ENCODE assay signal across 8 mouse cellular contexts in the genomic region with DNA sequence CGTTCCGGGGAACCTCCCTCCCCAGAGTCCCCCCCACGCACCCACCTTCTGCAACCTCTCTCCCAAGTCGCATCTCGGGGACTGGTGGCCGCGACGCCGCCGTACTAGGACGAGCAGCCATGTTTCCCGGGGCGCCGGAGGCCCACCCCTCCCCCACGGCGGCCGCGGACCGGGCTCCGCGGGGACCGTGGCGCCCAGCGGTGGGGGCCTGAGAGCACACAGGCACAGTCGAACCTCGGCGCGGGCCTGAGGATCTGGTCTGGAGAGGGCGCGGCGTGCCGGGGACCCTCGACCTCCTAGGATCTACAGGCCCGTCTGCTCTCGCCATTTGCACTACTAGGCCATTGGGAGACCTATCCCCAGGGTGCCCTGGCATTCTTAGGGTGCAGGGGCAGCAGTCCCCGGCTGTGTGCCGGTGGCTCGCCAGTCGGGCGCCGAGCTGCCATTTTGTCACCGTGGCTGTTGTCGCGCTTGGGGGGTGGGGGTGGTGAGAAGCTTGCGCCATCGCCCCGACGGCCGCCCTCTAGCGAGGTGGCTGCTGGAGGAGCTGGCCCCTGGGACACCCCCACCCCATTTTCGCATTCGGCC. TPM values are rescaled to one million over a fixed set of nuclear protein-coding genes. Genes with fewer than 3 reads are reported as not detected.
DNase-seq lines count a peak whose midpoint lies in the region; ATAC-seq and TF ChIP-seq lines count a peak whose summit lies in the region.

No protein-coding gene starts in this region.

- H3K4me2 ChIP-seq in heart, postnatal 0 days (ENCODE audit: low read depth, low read length) = peak overlapping the region; percentile 91
- peak overlapping the region; percentile 95 for H3K4me2 ChIP-seq in liver, postnatal 0 days (ENCODE audit: low read depth, low read length)
- peak overlapping the region; percentile 77 for H3K4me2 ChIP-seq in neural tube, embryonic 14.5 days (ENCODE audit: low read depth, low read length)

- no peaks in the 10 kb centered on the region for H3K9me3 ChIP-seq in forebrain, embryonic 10.5 days
- no peaks in the 10 kb centered on the region for H3K9me3 ChIP-seq in heart, postnatal 0 days (replicated peaks; ENCODE audit: control insufficient read depth, low read length)
- H3K9me3 ChIP-seq in liver, postnatal 0 days (ENCODE audit: low read length) = no peaks in the 10 kb centered on the region
- H3K9me3 ChIP-seq in neural tube, embryonic 14.5 days (ENCODE audit: control insufficient read depth, low read length) = no peaks in the 10 kb centered on the region

- under 1% methylated on average over 52 of the region's 52 CpGs for WGBS in forebrain, embryonic 10.5 days
- WGBS in heart, postnatal 0 days = 0% methylated on average over 42 of the region's 52 CpGs
- under 1% methylated on average over 41 of the region's 52 CpGs for WGBS in liver, postnatal 0 days (ENCODE audit: insufficient replicate concordance)
- WGBS in neural tube, embryonic 14.5 days = under 1% methylated on average over 49 of the region's 52 CpGs

- ATAC-seq in heart, postnatal 0 days (ENCODE audit: insufficient read depth, low read depth) = peak; percentile 46
- ATAC-seq in liver, postnatal 0 days = peak; percentile 21
- ATAC-seq in neural tube, embryonic 14.5 days (ENCODE audit: low read depth) = peak; percentile 28

- peak overlapping the region; percentile 99 for H3K9ac ChIP-seq in heart, postnatal 0 days (replicated peaks; ENCODE audit: low read depth, low read length)
- H3K9ac ChIP-seq in liver, postnatal 0 days (replicated peaks) = peak overlapping the region; percentile 91
- H3K9ac ChIP-seq in neural tube, embryonic 14.5 days (replicated peaks; ENCODE audit: low read depth, low read length) = peak overlapping the region; percentile 99

- H3K27ac ChIP-seq in forebrain, embryonic 10.5 days = peak overlapping the region; percentile 100
- H3K27ac ChIP-seq in heart, postnatal 0 days (ENCODE audit: low read depth) = peak overlapping the region; percentile 100
- peak overlapping the region; percentile 99 for H3K27ac ChIP-seq in liver, postnatal 0 days (ENCODE audit: low read depth)
- H3K27ac ChIP-seq in neural tube, embryonic 14.5 days (ENCODE audit: low read depth, low read length) = peak overlapping the region; percentile 99

- no peak for TF ChIP-seq EP300 in heart, postnatal 0 days (IDR thresholded peaks at IDR 0.05; ENCODE audit: low read depth)
- TF ChIP-seq EP300 in liver, postnatal 0 days (IDR thresholded peaks at IDR 0.05; ENCODE audit: low read depth) = no peak

- H3K4me3 ChIP-seq in forebrain, embryonic 10.5 days = peak overlapping the region; percentile 96
- H3K4me3 ChIP-seq in heart, postnatal 0 days (ENCODE audit: low read depth, low read length) = peak overlapping the region; percentile 93
- H3K4me3 ChIP-seq in liver, postnatal 0 days (ENCODE audit: low read depth, low read length) = peak overlapping the region; percentile 63
- peak overlapping the region; percentile 87 for H3K4me3 ChIP-seq in neural tube, embryonic 14.5 days (ENCODE audit: low read depth, low read length)

- H3K4me1 ChIP-seq in forebrain, embryonic 10.5 days = peaks cover 68% of the 10 kb centered on the region
- peaks cover 34% of the 10 kb centered on the region for H3K4me1 ChIP-seq in heart, postnatal 0 days (ENCODE audit: control insufficient read depth, insufficient read depth)
- peaks cover 37% of the 10 kb centered on the region for H3K4me1 ChIP-seq in liver, postnatal 0 days (ENCODE audit: insufficient read depth)
- H3K4me1 ChIP-seq in neural tube, embryonic 14.5 days (ENCODE audit: control insufficient read depth, insufficient read depth, low read length) = peaks cover 29% of the 10 kb centered on the region

- DNase-seq in A20 (ENCODE audit: low read depth, low spot score) = peak; percentile 72
- peak; percentile 57 for DNase-seq in adrenal gland, adult 8-10 months
- DNase-seq in forebrain, embryonic 10.5 days (ENCODE audit: extremely low spot score, low spot score) = no peak
- peak; percentile 27 for DNase-seq in heart, postnatal 0 days (ENCODE audit: low spot score)
- DNase-seq in kidney, postnatal 36 days = peak; percentile 62 to 86
- peak; percentile 78 for DNase-seq in liver, postnatal 0 days
- DNase-seq in thymus, adult 18-20 months = peak; percentile 54 to 63

- TF ChIP-seq CTCF in heart, postnatal 0 days (IDR thresholded peaks at IDR 0.05; ENCODE audit: low read depth) = no peak
- TF ChIP-seq CTCF in liver, postnatal 0 days (IDR thresholded peaks at IDR 0.05; ENCODE audit: low read depth) = peak; percentile 17; the same call in 1 of the 2 replicates

- H3K36me3 ChIP-seq in forebrain, embryonic 10.5 days (replicated peaks) = peaks cover 18% of the 10 kb centered on the region
- H3K36me3 ChIP-seq in heart, postnatal 0 days (replicated peaks; ENCODE audit: control insufficient read depth, insufficient read depth, low read length) = no peaks in the 10 kb centered on the region
- H3K36me3 ChIP-seq in liver, postnatal 0 days (replicated peaks; ENCODE audit: insufficient read depth, low read length) = 0 out of 2 replicates have a peak, but pooled peaks cover 4% of the 10 kb centered on the region
- H3K36me3 ChIP-seq in neural tube, embryonic 14.5 days (ENCODE audit: control insufficient read depth, insufficient read depth, low read length) = no peaks in the 10 kb centered on the region

- H3K27me3 ChIP-seq in forebrain, embryonic 10.5 days (ENCODE audit: poor library complexity, severe bottlenecking) = no peaks in the 10 kb centered on the region
- H3K27me3 ChIP-seq in heart, postnatal 0 days (ENCODE audit: control insufficient read depth, insufficient read depth, low read length) = no peaks in the 10 kb centered on the region
- no peaks in the 10 kb centered on the region for H3K27me3 ChIP-seq in liver, postnatal 0 days (ENCODE audit: insufficient read depth, low read length)
- H3K27me3 ChIP-seq in neural tube, embryonic 14.5 days (ENCODE audit: control insufficient read depth, insufficient read depth, low read length) = no peaks in the 10 kb centered on the region

RNA-seq across cellular contexts. Expression of a gene that starts 2.9 kb away (rescaled TPM):
- total RNA-seq in adrenal gland, adult 8-10 months (2022) = 100 to 1,000 TPM; 271 to 383 (median 310) TPM
- 224 and 281 TPM in 2 replicates for polyA plus RNA-seq in forebrain, embryonic 10.5 days (2016; fragmentation: Nextera tagmentation; extraction: Ambion mirVana)
- 20.8 and 28.8 TPM in 2 replicates for total RNA-seq in heart, postnatal 0 days (2014; rRNA removed; ENCODE audit: low replicate concordance)
- polyA plus RNA-seq in heart, postnatal 0 days (2015; fragmentation: Nextera tagmentation; extraction: Ambion mirVana) = 127 and 132 TPM in 2 replicates
- polyA plus RNA-seq in liver, postnatal 0 days (2015; fragmentation: Nextera tagmentation; extraction: Ambion mirVana) = 54.5 and 60.4 TPM in 2 replicates
- polyA plus RNA-seq in neural tube, embryonic 14.5 days (2014; fragmentation: Nextera tagmentation; extraction: Ambion mirVana) = 69.7 and 77.4 TPM in 2 replicates
